Mouse (Mus musculus) kidney, postnatal 10 days (tissue): ENCODE results near the gene Mettl27.

Experiments
- DNase-seq: peaks from one replicate; pipeline ENCODE4 v3.0.0; 2021; ENCODE audit warnings: mixed read lengths

The Mettl27 gene

GRCm38 (mm10) chr5:134932179-134932902 lies at the start of gene Mettl27:
Mettl27 (plus strand) TSS chr5:134932368.
- peak; percentile 94 for DNase-seq

GRCm38 (mm10) chr5:134883077-134883476 lies 49.1 kb upstream of the Mettl27 start:
- DNase-seq: peak; percentile 45

GRCm38 (mm10) chr5:134887447-134888335 lies 44.5 kb upstream of the Mettl27 start:
- peak; percentile 80 for DNase-seq

GRCm38 (mm10) chr5:134888505-134888904 lies 43.7 kb upstream of the Mettl27 start:
- no peak for DNase-seq

GRCm38 (mm10) chr5:134890601-134891054 lies 41.5 kb upstream of the Mettl27 start:
- DNase-seq: peak; percentile 38

- DNase-seq: peak; percentile 38
Measured at GRCm38 (mm10) chr5:134891552-134891951, 40.6 kb upstream of the Mettl27 start.

GRCm38 (mm10) chr5:134892717-134893116 lies 39.5 kb upstream of the Mettl27 start:
- DNase-seq: no peak

GRCm38 (mm10) chr5:134895291-134895690 lies 36.9 kb upstream of the Mettl27 start:
- peak; percentile 62 for DNase-seq

- no peak for DNase-seq
Measured at GRCm38 (mm10) chr5:134896965-134897364, 35.2 kb upstream of the Mettl27 start.

GRCm38 (mm10) chr5:134897596-134897995 lies 34.6 kb upstream of the Mettl27 start:
- no peak for DNase-seq

- peak; percentile 70 for DNase-seq
Measured at GRCm38 (mm10) chr5:134901012-134901643, 31.0 kb upstream of the Mettl27 start.

- no peak for DNase-seq
Measured at GRCm38 (mm10) chr5:134901644-134902027, 30.5 kb upstream of the Mettl27 start.

- no peak for DNase-seq
Measured at GRCm38 (mm10) chr5:134906633-134907032, 25.5 kb upstream of the Mettl27 start, which contains the start of gene Tmem270. Tmem270 (minus strand) TSS chr5:134906733.

GRCm38 (mm10) chr5:134907135-134907534 lies 25.0 kb upstream of the Mettl27 start:
- DNase-seq: peak; percentile 97

GRCm38 (mm10) chr5:134911901-134912300 lies 20.3 kb upstream of the Mettl27 start:
- no peak for DNase-seq

GRCm38 (mm10) chr5:134913352-134913751 lies 18.8 kb upstream of the Mettl27 start:
- no peak for DNase-seq

- DNase-seq: no peak
Measured at GRCm38 (mm10) chr5:134913753-134914152, 18.4 kb upstream of the Mettl27 start.

- DNase-seq: no peak
Measured at GRCm38 (mm10) chr5:134914510-134914909, 17.7 kb upstream of the Mettl27 start.

- DNase-seq: no peak
Measured at GRCm38 (mm10) chr5:134915311-134915710, 16.9 kb upstream of the Mettl27 start, which contains the start of gene Cldn13. Cldn13 (minus strand) TSS chr5:134915526.

- peak; percentile 82 for DNase-seq
Measured at GRCm38 (mm10) chr5:134918071-134918832, 13.9 kb upstream of the Mettl27 start.

- DNase-seq: no peak
Measured at GRCm38 (mm10) chr5:134919097-134919496, 13.1 kb upstream of the Mettl27 start.

- DNase-seq: no peak
Measured at GRCm38 (mm10) chr5:134920106-134920687, 12.0 kb upstream of the Mettl27 start.
